Mouse (Mus musculus) CH12.LX (cell line): ENCODE results near the gene Gm44511. TPM values are rescaled to one million over a fixed set of nuclear protein-coding genes. Genes with fewer than 3 reads are reported as not detected.

Experiments
- DNase-seq: peaks from one replicate; pipeline ENCODE4 v3.0.0-alpha.2; 2013; ENCODE audit errors: extremely low read depth
- H3K27ac ChIP-seq: 2 replicates; pipeline ENCODE4 v1.5.1; 2012; ENCODE audit warnings: low read depth, mild to moderate bottlenecking, control low read depth, moderate library complexity; ENCODE audit not compliant: insufficient read depth
- H3K27me3 ChIP-seq: replicated peaks from 2 replicates; pipeline ENCODE3; 2012; ENCODE audit warnings: inconsistent platforms
- H3K36me3 ChIP-seq, 2 experiments: replicated peaks in 1 of 2; 2 replicates each; pipeline versions ENCODE3 to v1.6.1; 2012; ENCODE audit warnings: inconsistent platforms in 1 of 2, low read length in 1 of 2, mild to moderate bottlenecking in 1 of 2, mixed read lengths in 1 of 2, moderate library complexity in 1 of 2; ENCODE audit not compliant: control insufficient read depth in 1 of 2, insufficient read depth in 1 of 2
- H3K4me1 ChIP-seq, 2 experiments: 2 replicates each; pipeline ENCODE4 v1.6.1; 2012; ENCODE audit warnings: inconsistent platforms in 1 of 2, moderate library complexity in 1 of 2; ENCODE audit not compliant: insufficient read depth in 2 of 2, control insufficient read depth in 1 of 2
- H3K4me2 ChIP-seq: 2 replicates; pipeline ENCODE4 v1.6.1; 2012; ENCODE audit warnings: low read depth, mild to moderate bottlenecking, control low read depth; ENCODE audit not compliant: poor library complexity, insufficient read depth, severe bottlenecking
- H3K4me3 ChIP-seq, 3 experiments: fragments of 150-350 bp in 1 of 3; sonication (generic) in 1 of 3; replicated peaks in 1 of 3; 2 replicates each; pipeline versions ENCODE3 to v1.5.1; 2011 to 2012; ENCODE audit warnings: low read depth in 2 of 3, low read length in 2 of 3, mild to moderate bottlenecking in 2 of 3, moderate library complexity in 2 of 3, control low read depth in 1 of 3, improper control_type of control experiment in 1 of 3, inconsistent platforms in 1 of 3, mixed read lengths in 1 of 3; ENCODE audit not compliant: poor library complexity in 1 of 3
- H3K79me2 ChIP-seq: replicated peaks from 2 replicates; pipeline ENCODE4 v1.6.1; 2012; ENCODE audit warnings: mild to moderate bottlenecking, moderate library complexity; ENCODE audit not compliant: control insufficient read depth, poor library complexity, insufficient read depth, severe bottlenecking; ENCODE audit errors: extremely low read depth
- H3K9ac ChIP-seq: 2 replicates; pipeline ENCODE4 v1.6.1; 2012; ENCODE audit warnings: low read depth, mild to moderate bottlenecking, control low read depth, moderate library complexity; ENCODE audit not compliant: insufficient read depth
- H3K9me3 ChIP-seq: replicated peaks from 2 replicates; pipeline ENCODE3; 2012; ENCODE audit warnings: low read length, inconsistent platforms, mixed read lengths
- BHLHE40 ChIP-seq: IDR thresholded peaks from 2 replicates; pipeline ENCODE4 v1.6.1; 2011; ENCODE audit warnings: mild to moderate bottlenecking, low read depth, low read length, improper control_type of control experiment
- CHD1 ChIP-seq: IDR thresholded peaks from 2 replicates; pipeline ENCODE4 v1.6.1; 2012; ENCODE audit warnings: low read depth, low read length, improper control_type of control experiment, inconsistent platforms
- CHD2 ChIP-seq: IDR thresholded peaks from 2 replicates; pipeline ENCODE4 v1.6.1; 2011; ENCODE audit warnings: low read length, improper control_type of control experiment
- CTCF ChIP-seq, 2 experiments: IDR thresholded peaks in 1 of 2; conservative IDR thresholded peaks in 1 of 2; 2 replicates each; pipeline ENCODE4 v1.5.1; 2011 to 2012; ENCODE audit warnings: low read depth in 2 of 2, low read length in 2 of 2, improper control_type of control experiment in 1 of 2, inconsistent platforms in 1 of 2, mild to moderate bottlenecking in 1 of 2, moderate library complexity in 1 of 2
- E2F4 ChIP-seq: IDR thresholded peaks from 2 replicates; pipeline ENCODE4 v1.6.1; 2011; ENCODE audit warnings: low read depth, low read length, improper control_type of control experiment; ENCODE audit not compliant: insufficient replicate concordance
- ELF1 ChIP-seq: IDR thresholded peaks from 2 replicates; pipeline ENCODE4 v1.6.1; 2014; ENCODE audit warnings: low read depth, mild to moderate bottlenecking, inconsistent platforms, low read length, improper control_type of control experiment
- EP300 ChIP-seq: IDR thresholded peaks from 2 replicates; pipeline ENCODE4 v1.6.1; 2011; ENCODE audit warnings: low read length, improper control_type of control experiment
- ETS1 ChIP-seq: conservative IDR thresholded peaks from 2 replicates; pipeline ENCODE4 v1.6.1; 2012; ENCODE audit warnings: low read depth, mild to moderate bottlenecking, inconsistent platforms, low read length, improper control_type of control experiment, moderate library complexity
- GABPA ChIP-seq: IDR thresholded peaks from 2 replicates; pipeline ENCODE4 v1.6.1; 2012; ENCODE audit warnings: low read depth, low read length, improper control_type of control experiment, inconsistent platforms; ENCODE audit not compliant: insufficient replicate concordance
- HCFC1 ChIP-seq: IDR thresholded peaks from 2 replicates; pipeline ENCODE4 v1.6.1; 2012; ENCODE audit warnings: low read depth, mild to moderate bottlenecking, inconsistent platforms, low read length, improper control_type of control experiment
- IRF4 ChIP-seq: IDR thresholded peaks from 2 replicates; pipeline ENCODE4 v1.6.1; 2014; ENCODE audit warnings: low read depth, mild to moderate bottlenecking, inconsistent platforms, low read length, improper control_type of control experiment
- JUN ChIP-seq: IDR thresholded peaks from 2 replicates; pipeline ENCODE4 v1.6.1; 2011; ENCODE audit warnings: low read depth, mild to moderate bottlenecking, low read length, improper control_type of control experiment, moderate library complexity; ENCODE audit not compliant: insufficient read depth
- JUND ChIP-seq: conservative IDR thresholded peaks from 2 replicates; pipeline ENCODE4 v1.6.1; 2011; ENCODE audit warnings: low read depth, low read length, improper control_type of control experiment
- KAT2A ChIP-seq: IDR thresholded peaks from 2 replicates; pipeline ENCODE4 v1.6.1; 2012; ENCODE audit warnings: low read length, improper control_type of control experiment, inconsistent platforms; ENCODE audit not compliant: insufficient replicate concordance
- MAFK ChIP-seq: IDR thresholded peaks from 2 replicates; pipeline ENCODE4 v1.6.1; 2011; ENCODE audit warnings: low read length, improper control_type of control experiment; ENCODE audit not compliant: insufficient replicate concordance
- MAX ChIP-seq: IDR thresholded peaks from 2 replicates; pipeline ENCODE4 v1.6.1; 2011; ENCODE audit warnings: low read length, improper control_type of control experiment
- MEF2A ChIP-seq: IDR thresholded peaks from 2 replicates; pipeline ENCODE4 v1.6.1; 2014; ENCODE audit warnings: low read depth, mild to moderate bottlenecking, inconsistent platforms, low read length, improper control_type of control experiment, borderline replicate concordance
- MXI1 ChIP-seq: IDR thresholded peaks from 2 replicates; pipeline ENCODE4 v1.6.1; 2011; ENCODE audit warnings: mild to moderate bottlenecking, low read depth, low read length, improper control_type of control experiment
- MYC ChIP-seq: IDR thresholded peaks from 2 replicates; pipeline ENCODE4 v1.6.1; 2011; ENCODE audit warnings: low read depth, mild to moderate bottlenecking, improper control_type of control experiment, low read length
- NELFE ChIP-seq: IDR thresholded peaks from 2 replicates; pipeline ENCODE4 v1.6.1; 2011; ENCODE audit warnings: low read depth, low read length, improper control_type of control experiment
- NRF1 ChIP-seq: IDR thresholded peaks from 2 replicates; pipeline ENCODE4 v1.6.1; 2014; ENCODE audit warnings: low read depth, mild to moderate bottlenecking, inconsistent platforms, low read length, improper control_type of control experiment, moderate library complexity
- POLR2A ChIP-seq: IDR thresholded peaks from 2 replicates; pipeline ENCODE4 v1.6.1; 2011; ENCODE audit warnings: low read depth, mild to moderate bottlenecking, improper control_type of control experiment, low read length
- POLR2AphosphoS2 ChIP-seq: IDR thresholded peaks from 2 replicates; pipeline ENCODE4 v1.6.1; 2011; ENCODE audit warnings: low read depth, low read length, improper control_type of control experiment
- RAD21 ChIP-seq: IDR thresholded peaks from 2 replicates; pipeline ENCODE4 v1.6.1; 2011; ENCODE audit warnings: low read depth, mild to moderate bottlenecking, low read length, improper control_type of control experiment, moderate library complexity
- SIN3A ChIP-seq: IDR thresholded peaks from 2 replicates; pipeline ENCODE4 v1.6.1; 2012; ENCODE audit warnings: low read length, improper control_type of control experiment, inconsistent platforms
- SMC3 ChIP-seq: IDR thresholded peaks from 2 replicates; pipeline ENCODE4 v1.6.1; 2011; ENCODE audit warnings: low read depth, low read length, improper control_type of control experiment
- TBP ChIP-seq: conservative IDR thresholded peaks from 2 replicates; pipeline ENCODE4 v1.6.1; 2011; ENCODE audit warnings: low read depth, low read length, improper control_type of control experiment
- TCF12 ChIP-seq: IDR thresholded peaks from 2 replicates; pipeline ENCODE4 v1.6.1; 2014; ENCODE audit warnings: low read depth, mild to moderate bottlenecking, inconsistent platforms, low read length, improper control_type of control experiment
- USF1 ChIP-seq: IDR thresholded peaks from 2 replicates; pipeline ENCODE4 v1.6.1; 2014; ENCODE audit warnings: low read depth, mild to moderate bottlenecking, inconsistent platforms, low read length, improper control_type of control experiment
- ZC3H11A ChIP-seq: IDR thresholded peaks from 2 replicates; pipeline ENCODE4 v1.6.1; 2012; ENCODE audit warnings: low read depth, mild to moderate bottlenecking, inconsistent platforms, low read length, improper control_type of control experiment
- ZKSCAN1 ChIP-seq: IDR thresholded peaks from 2 replicates; pipeline ENCODE4 v1.6.1; 2012; ENCODE audit warnings: low read depth, inconsistent platforms, low read length, improper control_type of control experiment, borderline replicate concordance
- ZMIZ1 ChIP-seq: IDR thresholded peaks from 2 replicates; pipeline ENCODE4 v1.6.1; 2012; ENCODE audit warnings: low read depth, mild to moderate bottlenecking, inconsistent platforms, low read length, improper control_type of control experiment
- ZNF384 ChIP-seq: IDR thresholded peaks from 2 replicates; pipeline ENCODE4 v1.6.1; 2012; ENCODE audit warnings: low read depth, low read length, improper control_type of control experiment, inconsistent platforms
- dilution Hi-C: fragments of 300-500 bp; cut with MboI; formaldehyde crosslinking; loops from 2 replicates; pipeline ENCODE4 v1.14.3; 2020; ENCODE audit warnings: low sequenced_read_pairs; ENCODE audit not compliant: extremely low pct_unique_long_range_greater_than_20kb, extremely low pct_ligation_motif_present
- in situ Hi-C: fragments of 300-500 bp; cut with MboI; formaldehyde crosslinking; loops from 3 replicates; pipeline ENCODE4 v1.14.3; 2019; ENCODE audit warnings: low sequenced_read_pairs, low pct_ligation_motif_present, low pct_unique_long_range_greater_than_20kb, mixed read lengths
- polyA plus RNA-seq: library from polyadenylated mRNA; unstranded; fragments of >175 nt; gene quantifications from 2 replicates; pipeline ENCODE4 v1.2.1, GENCODE M21; 2012; ENCODE audit warnings: low read depth; ENCODE audit not compliant: insufficient read length
- total RNA-seq, 2 experiments: library from RNA; depleted of rRNA; stranded (reverse); fragments of 300-350 nt in 1 of 2; fragments of >200 nt in 1 of 2; gene quantifications; 2 replicates each; pipeline ENCODE4 v1.2.3; 2012 to 2014

Gm44511 gene
- total and polyA plus RNA-seq, 3 experiments = not detected

- TF ChIP-seq EP300 (peak; percentile 80), CHD2 (no peak), SIN3A (no peak), RAD21 (no peak), IRF4 (peak; percentile 73), NRF1 (no peak), E2F4 (no peak), ZMIZ1 (no peak)
Observed at GRCm38 (mm10) chr6:128829837-128830236, 3.7 kb upstream of the Gm44511 start (continued).

- no peak overlapping the region for H3K9ac ChIP-seq
- TF ChIP-seq E2F4 = no peak
- no peak for TF ChIP-seq ELF1
- peak; percentile 79 for TF ChIP-seq EP300
- TF ChIP-seq NRF1 = no peak
- no peak for TF ChIP-seq ZC3H11A
- no peak for TF ChIP-seq TBP
- TF ChIP-seq RAD21 = no peak
- peak; percentile 24; the same call in 1 of the 2 replicates for TF ChIP-seq JUN
- TF ChIP-seq POLR2AphosphoS2 = no peak
- TF ChIP-seq USF1 = no peak
- no peak for TF ChIP-seq GABPA
- TF ChIP-seq MAX = no peak
- peak; percentile 82 for TF ChIP-seq IRF4
- no peak for TF ChIP-seq ZKSCAN1
- 0 out of 2 replicates have a peak, but pooled peaks have one; percentile 15 for TF ChIP-seq MAFK
- TF ChIP-seq NELFE = no peak
- no peak for TF ChIP-seq ZNF384
- TF ChIP-seq CHD1 = no peak
- TF ChIP-seq ETS1 = no peak
- no peak for TF ChIP-seq CHD2
- TF ChIP-seq BHLHE40 = no peak
- TF ChIP-seq SMC3 = no peak
- no peak for TF ChIP-seq MXI1
- TF ChIP-seq KAT2A = no peak
- TF ChIP-seq HCFC1 = no peak
- no peak for TF ChIP-seq SIN3A
- TF ChIP-seq TCF12 = no peak
- TF ChIP-seq JUND = peak; percentile 57; the same call in 1 of the 2 replicates
- 0 out of 2 replicates have a peak, but pooled peaks have one; percentile 22 for TF ChIP-seq MEF2A
- no peak for TF ChIP-seq POLR2A
- no peak for TF ChIP-seq MYC
- TF ChIP-seq CTCF (conservative IDR thresholded peaks at IDR 0.05 in 1 of 2, IDR thresholded peaks at IDR 0.05 in 1 of 2; ENCODE audit: low read depth in 2 of 2, low read length in 2 of 2) = no peak
- peaks cover 8 to 16% of the 10 kb centered on the region in 2 experiments for H3K4me1 ChIP-seq
- H3K79me2 ChIP-seq = no peaks in the 10 kb centered on the region
- in situ Hi-C loops = loop anchor here (25.0 kb wide), 1 partner anchor 536 kb away; no protein-coding TSS in a partner anchor
- DNase-seq = peak; percentile 44
- H3K27me3 ChIP-seq = no peaks in the 10 kb centered on the region
- no peak overlapping the region for H3K4me3 ChIP-seq
- H3K9me3 ChIP-seq = no peaks in the 10 kb centered on the region
- 0 out of 2 replicates have a peak overlapping the region, but pooled peaks have one; percentile 36 for H3K4me2 ChIP-seq
- H3K36me3 ChIP-seq = no peaks in the 10 kb centered on the region
- dilution Hi-C loops = no loop called here
- H3K27ac ChIP-seq = no peak overlapping the region
Observed at GRCm38 (mm10) chr6:128826781-128827180, 666 bp upstream of the Gm44511 start.
